Mouse (Mus musculus): ENCODE measurements around the gene H2-Eb2. TPM values are rescaled to one million over a fixed set of nuclear protein-coding genes. Genes with fewer than 3 reads are reported as not detected.

Gene H2-Eb2
- polyA plus RNA-seq, 1 experiment from 2014 or later: not detected

Other genes with a start within 250 kb of the H2-Eb2 start
- 0.37 and 0.56 TPM in 2 replicates for gene H2-Oa, start 233.3 kb upstream of the H2-Eb2 start, polyA plus RNA-seq (2016; fragmentation: Nextera tagmentation; extraction: Ambion mirVana)
- gene H2-DMa, start 206.1 kb upstream of the H2-Eb2 start, polyA plus RNA-seq (2016; fragmentation: Nextera tagmentation; extraction: Ambion mirVana): 3.1 and 4.3 TPM in 2 replicates
- 59.9 and 66.1 TPM in 2 replicates for gene Brd2, start 203.0 kb upstream of the H2-Eb2 start, polyA plus RNA-seq (2016; fragmentation: Nextera tagmentation; extraction: Ambion mirVana)
- 0.30 and 0.35 TPM in 2 replicates for gene H2-DMb2, start 182.4 kb upstream of the H2-Eb2 start, polyA plus RNA-seq (2016; fragmentation: Nextera tagmentation; extraction: Ambion mirVana)
- gene H2-DMb1, start 172.6 kb upstream of the H2-Eb2 start, polyA plus RNA-seq (2016; fragmentation: Nextera tagmentation; extraction: Ambion mirVana): 0.21 and 0.45 TPM in 2 replicates
- 2.3 and 2.6 TPM in 2 replicates for gene Tap1, start 138.1 kb upstream of the H2-Eb2 start, polyA plus RNA-seq (2016; fragmentation: Nextera tagmentation; extraction: Ambion mirVana)
- 4.5 and 5.0 TPM in 2 replicates for gene Psmb9, start 137.9 kb upstream of the H2-Eb2 start, polyA plus RNA-seq (2016; fragmentation: Nextera tagmentation; extraction: Ambion mirVana)
- 12.5 and 13.5 TPM in 2 replicates for gene Psmb8, start 127.9 kb upstream of the H2-Eb2 start, polyA plus RNA-seq (2016; fragmentation: Nextera tagmentation; extraction: Ambion mirVana)
- gene Tap2, start 122.1 kb upstream of the H2-Eb2 start, polyA plus RNA-seq (2016; fragmentation: Nextera tagmentation; extraction: Ambion mirVana): 5.6 and 6.9 TPM in 2 replicates
- 0.05 and 0.19 TPM in 2 replicates for gene H2-Ob, start 86.8 kb upstream of the H2-Eb2 start, polyA plus RNA-seq (2016; fragmentation: Nextera tagmentation; extraction: Ambion mirVana)
- gene H2-Ab1, start 68.0 kb upstream of the H2-Eb2 start, polyA plus RNA-seq (2016; fragmentation: Nextera tagmentation; extraction: Ambion mirVana): 2.9 and 3.1 TPM in 2 replicates
- 0.11 TPM in 1 of 2 replicates, not detected in the other for gene H2-Aa, start 37.8 kb upstream of the H2-Eb2 start, polyA plus RNA-seq (2016; fragmentation: Nextera tagmentation; extraction: Ambion mirVana)
- gene H2-Eb1, start 19.8 kb upstream of the H2-Eb2 start, polyA plus RNA-seq (2016; fragmentation: Nextera tagmentation; extraction: Ambion mirVana): 0.15 and 0.37 TPM in 2 replicates
- gene Btnl2, start 29.2 kb downstream of the H2-Eb2 start, polyA plus RNA-seq (2016; fragmentation: Nextera tagmentation; extraction: Ambion mirVana): 0.07 TPM in 1 of 2 replicates, not detected in the other
- not detected in 2 replicates for gene Btnl1, start 51.5 kb downstream of the H2-Eb2 start, polyA plus RNA-seq (2016; fragmentation: Nextera tagmentation; extraction: Ambion mirVana)
- gene BC051142, start 73.2 kb downstream of the H2-Eb2 start, polyA plus RNA-seq (2016; fragmentation: Nextera tagmentation; extraction: Ambion mirVana): 0.18 and 0.31 TPM in 2 replicates
- gene Btnl4, start 151.7 kb downstream of the H2-Eb2 start, polyA plus RNA-seq (2016; fragmentation: Nextera tagmentation; extraction: Ambion mirVana): not detected in 2 replicates
- gene Btnl6, start 191.7 kb downstream of the H2-Eb2 start, polyA plus RNA-seq (2016; fragmentation: Nextera tagmentation; extraction: Ambion mirVana): not detected in 2 replicates
- 1.7 and 2.0 TPM in 2 replicates for gene Notch4, start 238.6 kb downstream of the H2-Eb2 start, polyA plus RNA-seq (2016; fragmentation: Nextera tagmentation; extraction: Ambion mirVana)